Mouse (Mus musculus): Measurements from ENCODE around the gene Rplp0.

DNA sequence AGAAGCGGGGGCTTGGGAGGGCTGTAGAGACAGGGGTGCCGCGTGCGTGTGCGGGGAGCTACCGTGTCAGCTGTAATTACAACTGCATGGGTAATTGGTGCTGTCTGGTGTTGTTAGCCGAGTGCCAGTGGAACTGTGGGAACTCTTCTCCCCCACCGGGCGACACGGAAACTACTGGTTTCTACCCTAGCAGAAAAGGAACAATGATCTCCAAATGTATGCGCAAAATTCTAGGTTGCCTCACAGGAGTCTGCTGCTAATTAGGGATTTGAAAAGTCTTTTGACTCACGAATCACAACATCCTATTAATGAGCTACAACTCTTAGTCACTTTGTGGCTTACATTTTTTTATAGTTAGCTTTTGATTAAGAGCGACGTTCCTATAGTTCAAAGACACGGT is 26.9 kb downstream of the Rplp0 start:
- TF ChIP-seq POLR2A (IDR thresholded peaks at IDR 0.05; ENCODE audit: extremely low read depth, insufficient read depth, low read length) (no peak), CTCF (IDR thresholded peaks at IDR 0.05; ENCODE audit: low read depth, low read length) (no peak)

All from liver, adult 2 months (tissue).